Mouse (Mus musculus) kidney, postnatal 14 days (tissue): Measurements from ENCODE around the gene Gm10717.
"Not testable (repeated sequence)": the region's sequence is repeated elsewhere in the genome, so short reads cannot be mapped to it uniquely, and the experiment has no call there.

Experiments
- DNase-seq: peaks from one replicate; pipeline ENCODE4 v3.0.0; 2022; ENCODE audit warnings: mixed read lengths

The Gm10717 gene

GRCm38 (mm10) chr9:3024912-3025467, at the start of gene Gm10717:
Gene Gm10717, plus strand, starts transcription at chr9:3025417.
- peak; percentile 29 for DNase-seq

DNA sequence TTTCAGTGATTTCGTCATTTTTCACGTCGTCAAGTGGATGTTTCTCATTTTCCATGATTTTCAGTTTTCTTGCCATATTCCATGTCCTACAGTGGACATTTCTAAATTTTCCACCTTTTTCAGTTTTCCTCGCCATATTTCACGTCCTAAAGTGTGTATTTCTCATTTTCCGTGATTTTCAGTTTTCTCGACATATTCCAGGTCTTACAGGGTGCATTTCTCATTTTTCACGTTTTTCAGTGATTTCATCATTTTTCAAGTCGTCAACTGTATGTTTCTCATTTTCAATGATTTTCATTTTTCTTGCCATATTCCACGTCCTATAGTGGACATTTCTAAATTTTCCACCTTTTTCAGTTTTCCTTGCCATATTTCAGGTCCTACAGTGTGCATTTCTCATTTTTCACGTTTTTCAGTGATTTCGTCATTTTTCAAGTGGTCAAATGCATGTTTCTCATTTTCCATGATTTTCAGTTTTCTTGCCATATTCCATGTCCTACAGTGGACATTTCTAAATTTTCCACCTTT, 24.7 kb upstream of the Gm10717 start, which contains the start of gene Gm10722:
Gm10722 (plus strand) TSS at position 478 of the 528 bp plus-strand sequence.
- peak; percentile 34 for DNase-seq

DNA sequence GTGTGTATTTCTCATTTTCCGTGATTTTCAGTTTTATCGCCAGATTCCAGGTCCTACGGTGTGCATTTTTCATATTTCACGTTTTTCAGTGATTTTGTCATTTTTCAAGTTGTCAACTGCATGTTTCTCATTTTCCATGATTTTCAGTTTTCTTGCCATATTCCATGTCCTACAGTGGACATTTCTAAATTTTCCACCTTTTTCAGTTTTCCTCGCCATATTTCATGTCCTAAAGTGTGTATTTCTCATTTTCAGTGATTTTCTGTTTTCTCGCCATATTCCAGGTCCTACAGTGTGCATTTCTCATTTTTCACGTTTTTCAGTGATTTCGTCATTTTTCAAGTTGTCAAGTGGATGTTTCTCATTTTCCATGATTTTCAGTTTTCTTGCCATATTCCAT, 24.2 kb upstream of the Gm10717 start:
- peak; percentile 36 for DNase-seq

- DNase-seq, result peak; percentile 100
Observed at GRCm38 (mm10) chr9:3001948-3002659, 23.1 kb upstream of the Gm10717 start.

DNA sequence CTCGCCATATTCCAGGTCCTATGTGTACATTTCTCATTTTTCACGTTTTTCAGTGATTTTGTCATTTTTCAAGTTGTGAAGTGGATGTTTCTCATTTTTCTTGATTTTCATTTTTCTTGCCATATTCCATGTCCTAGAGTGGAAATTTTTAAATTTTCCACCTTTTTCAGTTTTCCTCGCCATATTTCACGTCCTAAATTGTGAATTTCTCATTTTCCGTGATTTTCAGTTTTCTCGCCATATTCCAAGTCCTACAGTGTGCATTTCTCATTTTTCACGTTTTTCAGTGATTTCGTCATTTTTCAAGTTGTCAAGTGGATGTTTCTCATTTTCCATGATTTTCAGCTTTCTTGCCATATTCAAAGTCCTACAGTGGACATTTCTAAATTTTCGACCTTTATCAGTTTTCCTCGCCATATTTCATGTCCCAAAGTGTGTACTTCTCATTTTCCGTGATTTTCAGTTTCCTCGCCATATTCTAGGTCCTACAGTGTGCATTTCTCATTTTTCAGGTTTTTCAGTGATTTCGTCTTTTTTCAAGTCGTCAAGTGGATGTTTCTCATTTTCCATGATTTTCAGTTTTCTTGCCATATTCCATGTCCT, 22.3 kb upstream of the Gm10717 start, which contains the start of gene Gm11168:
Gm11168 (plus strand) TSS at position 553 of the 603 bp plus-strand sequence.
- DNase-seq, result peak; percentile 80

DNA sequence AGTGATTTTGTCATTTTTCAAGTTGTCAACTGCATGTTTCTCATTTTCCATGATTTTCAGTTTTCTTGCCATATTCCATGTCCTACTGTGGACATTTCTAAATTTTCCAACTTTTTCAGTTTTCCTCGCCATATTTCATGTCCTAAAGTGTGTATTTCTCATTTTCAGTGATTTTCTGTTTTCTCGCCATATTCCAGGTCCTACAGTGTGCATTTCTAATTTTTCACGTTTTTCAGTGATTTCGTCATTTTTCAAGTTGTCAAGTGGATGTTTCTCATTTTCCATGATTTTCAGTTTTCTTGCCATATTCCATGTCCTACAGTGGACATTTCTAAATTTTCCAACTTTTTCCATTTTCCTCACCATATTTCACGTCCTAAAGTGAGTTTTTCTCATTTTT, 19.0 kb upstream of the Gm10717 start:
- not testable (repeated sequence) for DNase-seq

GRCm38 (mm10) chr9:3006636-3007035, 18.6 kb upstream of the Gm10717 start:
- DNase-seq, result not testable (repeated sequence)

DNA sequence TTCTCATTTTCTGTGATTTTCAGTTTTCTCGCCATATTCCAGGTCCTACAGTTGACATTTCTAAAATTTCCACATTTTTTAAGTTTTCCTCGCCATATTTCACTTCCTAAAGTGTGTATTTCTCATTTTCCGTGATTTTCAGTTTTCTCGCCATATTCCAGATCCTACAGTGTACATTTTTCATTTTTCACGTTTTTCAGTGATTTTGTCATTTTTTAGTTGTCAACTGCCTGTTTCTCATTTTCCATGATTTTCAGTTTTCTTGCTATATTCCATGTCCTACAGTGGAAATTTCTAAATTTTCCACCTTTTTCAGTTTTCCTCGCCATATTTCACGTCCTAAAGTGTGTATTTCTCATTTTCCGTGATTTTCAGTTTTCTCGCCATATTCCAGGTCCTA, 17.9 kb upstream of the Gm10717 start:
- DNase-seq, result peak; percentile 38

DNA sequence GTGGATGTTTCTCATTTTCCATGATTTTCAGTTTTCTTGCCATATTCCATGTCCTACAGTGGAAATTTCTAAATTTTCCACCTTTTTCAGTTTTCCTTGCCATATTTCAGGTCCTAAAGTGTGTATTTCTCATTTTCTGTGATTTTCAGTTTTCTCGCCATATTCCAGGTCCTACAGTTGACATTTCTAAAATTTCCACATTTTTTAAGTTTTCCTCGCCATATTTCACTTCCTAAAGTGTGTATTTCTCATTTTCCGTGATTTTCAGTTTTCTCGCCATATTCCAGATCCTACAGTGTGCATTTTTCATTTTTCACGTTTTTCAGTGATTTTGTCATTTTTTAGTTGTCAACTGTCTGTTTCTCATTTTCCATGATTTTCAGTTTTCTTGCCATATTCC, 15.9 kb upstream of the Gm10717 start:
- DNase-seq, result not testable (repeated sequence)

DNA sequence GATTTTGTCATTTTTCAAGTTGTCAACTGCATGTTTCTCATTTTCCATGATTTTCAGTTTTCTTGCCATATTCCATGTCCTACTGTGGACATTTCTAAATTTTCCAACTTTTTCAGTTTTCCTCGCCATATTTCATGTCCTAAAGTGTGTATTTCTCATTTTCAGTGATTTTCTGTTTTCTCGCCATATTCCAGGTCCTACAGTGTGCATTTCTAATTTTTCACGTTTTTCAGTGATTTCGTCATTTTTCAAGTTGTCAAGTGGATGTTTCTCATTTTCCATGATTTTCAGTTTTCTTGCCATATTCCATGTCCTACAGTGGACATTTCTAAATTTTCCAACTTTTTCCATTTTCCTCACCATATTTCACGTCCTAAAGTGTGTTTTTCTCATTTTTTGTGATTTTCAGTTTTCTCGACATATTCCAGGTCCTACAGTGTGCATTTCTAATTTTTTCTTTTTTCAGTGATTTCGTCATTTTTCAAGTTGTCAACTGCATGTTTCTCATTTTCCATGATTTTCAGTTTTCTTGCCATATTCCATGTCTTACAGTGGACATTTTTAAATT, 13.1 kb upstream of the Gm10717 start:
- not testable (repeated sequence) for DNase-seq

GRCm38 (mm10) chr9:3012733-3013279, 12.4 kb upstream of the Gm10717 start, which contains the start of gene Gm10721:
Gene Gm10721, plus strand, starts transcription at chr9:3013140.
- DNase-seq, result not testable (repeated sequence)

DNA sequence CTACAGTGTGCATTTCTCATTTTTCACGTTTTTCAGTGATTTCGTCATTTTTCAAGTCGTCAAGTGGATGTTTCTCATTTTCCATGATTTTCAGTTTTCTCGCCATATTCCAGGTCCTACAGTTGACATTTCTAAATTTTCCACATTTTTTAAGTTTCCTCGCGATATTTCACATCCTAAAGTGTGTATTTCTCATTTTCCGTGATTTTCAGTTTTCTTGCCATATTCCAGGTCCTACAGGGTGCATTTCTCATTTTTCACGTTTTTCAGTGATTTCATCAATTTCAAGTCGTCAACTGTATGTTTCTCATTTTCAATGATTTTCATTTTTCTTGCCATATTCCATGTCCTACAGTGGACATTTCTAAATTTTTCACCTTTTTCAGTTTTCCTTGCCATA, 9.9 kb upstream of the Gm10717 start, which contains the start of gene Gm10720:
Gm10720 (plus strand) TSS at position 301 of the 400 bp plus-strand sequence.
- DNase-seq, result not testable (repeated sequence)

- peak; percentile 58 for DNase-seq
Observed at GRCm38 (mm10) chr9:3015896-3016295, 9.3 kb upstream of the Gm10717 start.

DNA sequence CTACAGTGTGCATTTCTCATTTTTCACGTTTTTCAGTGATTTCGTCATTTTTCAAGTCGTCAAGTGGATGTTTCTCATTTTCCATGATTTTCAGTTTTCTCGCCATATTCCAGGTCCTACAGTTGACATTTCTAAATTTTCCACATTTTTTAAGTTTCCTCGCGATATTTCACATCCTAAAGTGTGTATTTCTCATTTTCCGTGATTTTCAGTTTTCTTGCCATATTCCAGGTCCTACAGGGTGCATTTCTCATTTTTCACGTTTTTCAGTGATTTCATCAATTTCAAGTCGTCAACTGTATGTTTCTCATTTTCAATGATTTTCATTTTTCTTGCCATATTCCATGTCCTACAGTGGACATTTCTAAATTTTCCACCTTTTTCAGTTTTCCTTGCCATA, 8.1 kb upstream of the Gm10717 start, which contains the start of gene Gm10719:
Gm10719 (plus strand) TSS at position 301 of the 400 bp plus-strand sequence.
- DNase-seq, result not testable (repeated sequence)

GRCm38 (mm10) chr9:3018944-3019343, 6.3 kb upstream of the Gm10717 start:
- peak; percentile 100 for DNase-seq

- DNase-seq, result peak; percentile 96
Observed at GRCm38 (mm10) chr9:3019835-3020727, 5.1 kb upstream of the Gm10717 start.

DNA sequence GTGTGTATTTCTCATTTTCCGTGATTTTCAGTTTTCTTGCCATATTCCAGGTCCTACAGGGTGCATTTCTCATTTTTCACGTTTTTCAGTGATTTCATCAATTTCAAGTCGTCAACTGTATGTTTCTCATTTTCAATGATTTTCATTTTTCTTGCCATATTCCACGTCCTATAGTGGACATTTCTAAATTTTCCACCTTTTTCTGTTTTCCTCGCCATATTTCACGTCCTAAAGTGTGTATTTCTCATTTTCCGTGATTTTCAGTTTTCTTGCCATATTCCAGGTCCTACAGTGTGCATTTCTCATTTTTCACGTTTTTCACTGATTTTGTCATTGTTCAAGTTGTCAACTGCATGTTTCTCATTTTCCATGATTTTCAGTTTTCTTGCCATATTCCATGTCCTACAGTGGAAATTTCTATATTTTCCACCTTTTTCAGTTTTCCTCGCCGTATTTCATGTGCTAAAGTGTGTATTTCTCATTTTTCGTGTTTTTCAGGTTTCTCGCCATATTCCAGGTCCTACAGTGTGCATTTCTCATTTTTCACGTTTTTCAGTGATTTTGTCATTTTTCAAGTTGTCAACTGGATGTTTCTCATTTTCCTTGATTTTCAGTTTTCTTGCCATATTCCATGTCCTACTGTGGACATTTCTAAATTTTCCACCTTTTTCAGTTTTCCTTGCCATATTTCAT, 2.8 kb upstream of the Gm10717 start:
- DNase-seq, result peak; percentile 44

- DNase-seq, result peak; percentile 75
Observed at GRCm38 (mm10) chr9:3023312-3023984, 1.8 kb upstream of the Gm10717 start, which contains the start of gene Gm10718. Gene Gm10718, plus strand, starts transcription at chr9:3023547.

GRCm38 (mm10) chr9:3023985-3024648, 1.1 kb upstream of the Gm10717 start:
- not testable (repeated sequence) for DNase-seq

GRCm38 (mm10) chr9:3025653-3026052, 436 bp downstream of the Gm10717 start:
- peak; percentile 93 for DNase-seq
